Mouse (Mus musculus): ENCODE measurements around the gene Chmp6. TPM values are rescaled to one million over a fixed set of nuclear protein-coding genes. Genes with fewer than 3 reads are reported as not detected.

The Chmp6 gene
- total and polyA plus RNA-seq, 3 experiments = 50.3 to 70.6 (median 59.7) TPM

- no peak for TF ChIP-seq KAT2A (IDR thresholded peaks at IDR 0.05; ENCODE audit: insufficient replicate concordance, low read length)
- TF ChIP-seq JUND (conservative IDR thresholded peaks at IDR 0.05; ENCODE audit: low read depth, low read length) = peak; percentile 96
- no peak for TF ChIP-seq GABPA (IDR thresholded peaks at IDR 0.05; ENCODE audit: insufficient replicate concordance, low read depth, low read length)
- TF ChIP-seq ETS1 (conservative IDR thresholded peaks at IDR 0.05; ENCODE audit: low read depth, low read length) = peak; percentile 85
- no peak for TF ChIP-seq ZMIZ1 (IDR thresholded peaks at IDR 0.05; ENCODE audit: low read depth, low read length)
- no peak for TF ChIP-seq PAX5 (IDR thresholded peaks at IDR 0.05; ENCODE audit: low read length)
Measured at GRCm38 (mm10) chr11:119929603-119930265, 16.5 kb downstream of the Chmp6 start (continued).

DNA sequence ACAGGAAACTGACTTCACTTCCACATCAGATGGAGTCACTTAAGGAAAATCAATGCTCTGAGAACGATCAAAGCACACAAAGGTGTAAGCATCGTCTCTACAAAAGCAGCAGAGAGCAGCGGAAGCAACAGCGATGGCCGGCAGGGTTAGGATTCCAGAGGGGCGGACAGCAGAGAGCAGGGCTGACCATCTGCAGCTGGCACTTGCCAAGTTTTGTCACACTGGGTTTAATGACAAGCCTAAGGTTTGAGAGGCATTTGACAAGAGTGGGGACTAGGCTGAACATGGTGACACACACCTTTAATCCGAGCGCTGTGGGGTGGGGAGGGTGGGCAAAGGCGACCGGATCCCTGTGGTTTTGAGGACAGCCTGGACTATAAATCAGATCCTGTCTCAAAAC lies 18.6 kb downstream of the Chmp6 start:
- in situ Hi-C loops (cut with MboI; ENCODE audit: low pct_ligation_motif_present, low pct_unique_long_range_greater_than_20kb, low sequenced_read_pairs) = no loop called here
- Histone ChIP-seq H3K27me3 (replicated peaks) (peaks cover 5% of the 10 kb centered on the region), H3K79me2 (replicated peaks; ENCODE audit: control insufficient read depth, extremely low read depth, insufficient read depth, poor library complexity, severe bottlenecking) (no peaks in the 10 kb centered on the region), H3K27ac (ENCODE audit: insufficient read depth, low read depth) (no peak overlapping the region), H3K4me1 (ENCODE audit: control insufficient read depth in 1 of 2, insufficient read depth in 2 of 2) (peaks cover 29 to 71% of the 10 kb centered on the region in 2 experiments), H3K9ac (ENCODE audit: insufficient read depth, low read depth) (no peak overlapping the region), H3K36me3 (replicated peaks in 1 of 2; ENCODE audit: control insufficient read depth in 1 of 2, insufficient read depth in 1 of 2, low read length in 1 of 2) (no peaks in the 10 kb centered on the region), H3K9me3 (replicated peaks; ENCODE audit: low read length) (peaks cover 8% of the 10 kb centered on the region), H3K4me3 (replicated peaks in 1 of 3; ENCODE audit: low read depth in 2 of 3, low read length in 2 of 3, poor library complexity in 1 of 3) (no peak overlapping the region), H3K4me2 (ENCODE audit: insufficient read depth, low read depth, poor library complexity, severe bottlenecking) (no peak overlapping the region)
- DNase-seq (ENCODE audit: extremely low read depth) = no peak
- TF ChIP-seq ZNF384 (IDR thresholded peaks at IDR 0.05; ENCODE audit: low read depth, low read length) = no peak
- no peak for TF ChIP-seq HCFC1 (IDR thresholded peaks at IDR 0.05; ENCODE audit: low read depth, low read length)
- TF ChIP-seq MAZ (IDR thresholded peaks at IDR 0.05; ENCODE audit: low read depth, low read length) = no peak
- no peak for TF ChIP-seq POLR2A (IDR thresholded peaks at IDR 0.05; ENCODE audit: low read depth, low read length)
- dilution Hi-C loops (cut with MboI; ENCODE audit: extremely low pct_ligation_motif_present, extremely low pct_unique_long_range_greater_than_20kb, low sequenced_read_pairs) = no loop called here

DNA sequence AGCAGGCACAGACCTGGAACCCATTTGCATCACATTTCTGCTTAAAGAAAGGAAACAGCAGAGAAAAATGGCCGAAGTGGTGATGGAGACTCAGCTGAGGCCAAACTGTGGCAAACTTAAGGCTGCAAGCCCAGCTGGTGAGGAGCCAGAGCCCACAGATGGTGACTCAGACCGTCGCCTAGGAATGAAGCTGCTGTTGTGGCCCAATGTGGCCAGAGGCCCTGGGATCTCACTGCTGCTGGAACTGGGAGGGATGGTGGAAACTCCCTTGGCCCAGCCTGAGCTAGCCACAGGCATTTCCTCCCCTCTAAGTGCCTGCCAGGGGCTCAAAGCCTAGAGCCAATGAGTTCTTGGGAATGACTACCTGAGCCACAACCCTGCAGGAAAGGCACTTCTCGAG lies 19.9 kb downstream of the Chmp6 start:
- Histone ChIP-seq H3K79me2 (replicated peaks; ENCODE audit: control insufficient read depth, extremely low read depth, insufficient read depth, poor library complexity, severe bottlenecking) (no peaks in the 10 kb centered on the region), H3K9ac (ENCODE audit: insufficient read depth, low read depth) (no peak overlapping the region), H3K4me3 (replicated peaks in 1 of 3; ENCODE audit: low read depth in 2 of 3, low read length in 2 of 3, poor library complexity in 1 of 3) (no peak overlapping the region), H3K27me3 (replicated peaks) (peaks cover 9% of the 10 kb centered on the region), H3K36me3 (replicated peaks in 1 of 2; ENCODE audit: control insufficient read depth in 1 of 2, insufficient read depth in 1 of 2, low read length in 1 of 2) (no peaks in the 10 kb centered on the region), H3K4me1 (ENCODE audit: control insufficient read depth in 1 of 2, insufficient read depth in 2 of 2) (peaks cover 26 to 84% of the 10 kb centered on the region in 2 experiments), H3K9me3 (replicated peaks; ENCODE audit: low read length) (peaks cover 8% of the 10 kb centered on the region), H3K27ac (ENCODE audit: insufficient read depth, low read depth) (no peak overlapping the region), H3K4me2 (ENCODE audit: insufficient read depth, low read depth, poor library complexity, severe bottlenecking) (no peak overlapping the region)
- dilution Hi-C loops (cut with MboI; ENCODE audit: extremely low pct_ligation_motif_present, extremely low pct_unique_long_range_greater_than_20kb, low sequenced_read_pairs) = no loop called here
- DNase-seq (ENCODE audit: extremely low read depth) = peak; percentile 49
- in situ Hi-C loops (cut with MboI; ENCODE audit: low pct_ligation_motif_present, low pct_unique_long_range_greater_than_20kb, low sequenced_read_pairs) = no loop called here
- 0 out of 2 replicates have a peak, but pooled peaks have one; percentile 9 for TF ChIP-seq MAFK (IDR thresholded peaks at IDR 0.05; ENCODE audit: insufficient replicate concordance, low read length)
- TF ChIP-seq BHLHE40 (IDR thresholded peaks at IDR 0.05; ENCODE audit: low read depth, low read length) = peak; percentile 31; the same call in 1 of the 2 replicates
- 0 out of 2 replicates have a peak, but pooled peaks have one; percentile 3 for TF ChIP-seq NRF1 (IDR thresholded peaks at IDR 0.05; ENCODE audit: low read depth, low read length)
- peak; percentile 21 for TF ChIP-seq EP300 (IDR thresholded peaks at IDR 0.05; ENCODE audit: low read length)
- no peak for TF ChIP-seq JUN (IDR thresholded peaks at IDR 0.05; ENCODE audit: insufficient read depth, low read depth, low read length)
- no peak for TF ChIP-seq ELF1 (IDR thresholded peaks at IDR 0.05; ENCODE audit: low read depth, low read length)
- peak; percentile 74 for TF ChIP-seq ETS1 (conservative IDR thresholded peaks at IDR 0.05; ENCODE audit: low read depth, low read length)
